Mouse (Mus musculus): ENCODE measurements around the gene Trim72. TPM values are rescaled to one million over a fixed set of nuclear protein-coding genes. Genes with fewer than 3 reads are reported as not detected.

Trim72 gene
- polyA plus RNA-seq, 1 experiment from 2014 or later: 0.86 TPM

DNA sequence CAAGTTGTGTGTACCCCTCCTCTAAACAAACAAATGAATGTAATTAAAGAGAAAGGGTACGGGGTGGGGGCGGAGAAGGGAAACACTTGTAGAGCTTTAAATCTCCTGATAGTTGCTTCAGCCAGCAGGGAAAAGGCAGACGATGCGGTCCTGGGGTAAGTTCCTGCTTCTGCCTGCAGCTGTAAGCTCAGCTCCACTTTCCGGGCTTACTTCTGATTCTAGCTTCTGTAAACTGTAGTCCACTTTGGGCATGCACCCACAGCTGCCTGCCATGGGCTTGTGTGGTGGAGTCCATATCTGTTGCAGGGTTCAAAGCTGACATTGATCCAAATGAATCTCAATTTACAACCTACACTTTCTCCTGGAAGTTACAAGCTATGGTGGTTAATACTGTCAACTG lies 49.3 kb downstream of the Trim72 start:
- no peak overlapping the region for H3K4me3 ChIP-seq
- no peaks in the 10 kb centered on the region for H3K4me1 ChIP-seq (replicated peaks)
- no peak overlapping the region for H3K9ac ChIP-seq
- H3K27ac ChIP-seq (ENCODE audit: poor library complexity, severe bottlenecking): no peak overlapping the region
- ATAC-seq (ENCODE audit: insufficient number of reproducible peaks, low FRiP score): no peak
- H3K36me3 ChIP-seq: no peaks in the 10 kb centered on the region
- 76% methylated on average over 5 of the region's 5 CpGs for WGBS
- H3K27me3 ChIP-seq (replicated peaks): no peaks in the 10 kb centered on the region
- no peaks in the 10 kb centered on the region for H3K9me3 ChIP-seq (replicated peaks)
- no peak overlapping the region for H3K4me2 ChIP-seq

DNA sequence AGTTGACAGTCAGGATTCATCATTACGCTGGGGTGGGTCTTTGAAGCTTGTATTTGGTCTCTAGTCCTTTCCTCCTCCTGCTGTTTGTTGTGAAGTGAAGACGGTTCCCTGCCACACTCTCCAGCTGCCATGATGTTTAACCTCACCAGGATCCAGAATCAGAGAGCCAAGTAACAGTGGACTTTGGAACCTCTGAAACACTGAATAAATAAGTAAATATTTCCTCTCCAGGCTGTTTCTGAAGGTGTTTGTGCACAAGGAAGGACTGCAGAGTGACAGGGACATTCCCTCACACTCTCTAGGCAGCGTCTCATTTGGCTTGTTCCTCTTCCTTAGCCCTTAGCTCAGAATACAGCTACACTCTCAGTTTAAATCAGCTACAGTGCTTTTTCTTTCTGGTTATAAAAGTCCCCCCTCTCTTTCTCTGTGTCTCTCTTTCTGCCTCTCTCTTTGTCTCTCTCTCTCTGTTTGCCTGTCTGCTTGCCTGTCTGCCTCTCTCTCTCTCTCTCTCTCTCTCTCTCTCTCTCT lies 53.2 kb downstream of the Trim72 start:
- H3K36me3 ChIP-seq: no peaks in the 10 kb centered on the region
- no peaks in the 10 kb centered on the region for H3K9me3 ChIP-seq (replicated peaks)
- no peak overlapping the region for H3K9ac ChIP-seq
- H3K27me3 ChIP-seq (replicated peaks): no peaks in the 10 kb centered on the region
- 71% methylated on average over 3 of the region's 3 CpGs for WGBS
- H3K4me3 ChIP-seq: no peak overlapping the region
- no peak overlapping the region for H3K27ac ChIP-seq (ENCODE audit: poor library complexity, severe bottlenecking)
- ATAC-seq (ENCODE audit: insufficient number of reproducible peaks, low FRiP score): no peak
- H3K4me1 ChIP-seq (replicated peaks): no peaks in the 10 kb centered on the region
- no peak overlapping the region for H3K4me2 ChIP-seq

DNA sequence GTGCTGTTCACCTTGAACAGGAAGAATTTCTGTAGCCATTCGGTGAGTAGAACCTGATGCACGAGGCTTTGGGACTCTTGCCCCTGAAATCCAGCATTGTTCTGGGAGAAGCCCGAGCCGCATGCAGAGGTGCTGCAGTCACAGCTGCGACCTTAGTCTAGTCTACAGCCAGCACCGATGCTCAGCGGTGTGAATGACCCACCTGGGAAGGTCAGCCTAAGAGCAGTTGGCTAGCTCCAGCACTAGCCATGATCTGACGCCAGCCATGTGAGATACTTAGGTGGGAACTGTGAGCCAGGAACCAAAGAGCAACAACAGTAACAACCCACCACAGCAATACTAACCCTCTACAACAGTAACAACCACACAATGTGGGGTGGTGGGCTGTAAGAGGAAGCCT lies 54.1 kb downstream of the Trim72 start:
- H3K4me2 ChIP-seq: no peak overlapping the region
- no peaks in the 10 kb centered on the region for H3K9me3 ChIP-seq (replicated peaks)
- no peaks in the 10 kb centered on the region for H3K4me1 ChIP-seq (replicated peaks)
- H3K27ac ChIP-seq (ENCODE audit: poor library complexity, severe bottlenecking): no peak overlapping the region
- H3K9ac ChIP-seq: no peak overlapping the region
- ATAC-seq (ENCODE audit: insufficient number of reproducible peaks, low FRiP score): no peak
- H3K36me3 ChIP-seq: no peaks in the 10 kb centered on the region
- H3K27me3 ChIP-seq (replicated peaks): no peaks in the 10 kb centered on the region
- H3K4me3 ChIP-seq: no peak overlapping the region
- WGBS: 71% methylated on average over 8 of the region's 8 CpGs

DNA sequence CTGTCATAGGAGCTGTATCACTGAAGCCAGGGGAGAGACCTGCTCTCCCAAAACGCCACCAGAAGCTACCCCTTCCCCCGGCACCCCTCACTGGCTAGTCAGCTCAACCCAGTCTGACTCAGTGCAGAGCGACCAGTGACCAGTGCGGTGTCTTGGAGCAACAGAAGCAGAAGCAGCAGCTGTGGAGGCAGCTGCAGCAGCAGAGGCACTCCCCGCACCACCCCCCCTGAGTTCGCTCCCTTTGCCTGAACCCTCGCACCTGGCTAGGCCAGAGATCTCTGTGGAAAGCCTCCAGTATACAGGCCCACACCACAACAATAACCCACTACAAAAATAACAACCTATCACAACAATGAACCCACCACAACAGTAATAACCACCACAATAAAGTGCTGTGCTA lies 54.8 kb downstream of the Trim72 start:
- Histone ChIP-seq H3K4me2 (no peak overlapping the region), H3K27ac (ENCODE audit: poor library complexity, severe bottlenecking) (no peak overlapping the region), H3K9me3 (replicated peaks) (no peaks in the 10 kb centered on the region), H3K4me3 (no peak overlapping the region), H3K27me3 (replicated peaks) (no peaks in the 10 kb centered on the region), H3K9ac (no peak overlapping the region), H3K36me3 (no peaks in the 10 kb centered on the region), H3K4me1 (replicated peaks) (no peaks in the 10 kb centered on the region)
- ATAC-seq (ENCODE audit: insufficient number of reproducible peaks, low FRiP score): no peak
- WGBS: 66% methylated on average over 7 of the region's 7 CpGs

DNA sequence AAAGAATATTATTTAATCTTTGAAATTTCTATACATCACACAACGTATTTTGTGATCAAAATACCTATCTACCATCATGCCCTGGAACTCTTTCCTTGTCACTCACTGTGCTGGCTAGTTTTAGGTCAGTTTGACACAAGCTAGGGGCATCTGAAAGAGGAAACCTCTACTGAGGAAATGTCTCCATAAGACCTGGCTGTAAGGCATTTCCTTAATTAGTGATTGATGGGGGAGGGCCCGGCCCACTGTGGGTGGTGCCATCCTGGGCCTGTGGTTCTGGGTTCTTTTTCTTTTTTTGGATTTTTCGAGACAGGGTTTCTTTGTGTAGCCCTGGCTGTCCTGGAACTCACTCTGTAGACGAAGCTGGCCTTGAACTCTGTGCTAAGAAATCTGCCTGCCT lies 55.3 kb downstream of the Trim72 start:
- H3K4me2 ChIP-seq: no peak overlapping the region

More for the DNA sequence above, 55.3 kb downstream of the Trim72 start:
- no peaks in the 10 kb centered on the region for H3K9me3 ChIP-seq (replicated peaks)
- no peaks in the 10 kb centered on the region for H3K36me3 ChIP-seq
- no peak overlapping the region for H3K27ac ChIP-seq (ENCODE audit: poor library complexity, severe bottlenecking)
- 84% methylated on average over 4 of the region's 4 CpGs for WGBS
- H3K27me3 ChIP-seq (replicated peaks): no peaks in the 10 kb centered on the region
- ATAC-seq (ENCODE audit: insufficient number of reproducible peaks, low FRiP score): no peak
- no peak overlapping the region for H3K4me3 ChIP-seq
- no peak overlapping the region for H3K9ac ChIP-seq
- no peaks in the 10 kb centered on the region for H3K4me1 ChIP-seq (replicated peaks)

Other genes with a start within 250 kb of the Trim72 start
- gene Orai3, start 234.1 kb upstream of the Trim72 start, polyA plus RNA-seq (2016; fragmentation: Nextera tagmentation; extraction: Ambion mirVana): 13.3 and 14.6 TPM in 2 replicates
- 12.1 and 14.6 TPM in 2 replicates for gene Setd1a, start 227.3 kb upstream of the Trim72 start, polyA plus RNA-seq (2016; fragmentation: Nextera tagmentation; extraction: Ambion mirVana)
- gene Gm49388, start 218.3 kb upstream of the Trim72 start, polyA plus RNA-seq (2016; fragmentation: Nextera tagmentation; extraction: Ambion mirVana): not detected in 2 replicates
- 19.0 and 21.1 TPM in 2 replicates for gene Hsd3b7, start 203.3 kb upstream of the Trim72 start, polyA plus RNA-seq (2016; fragmentation: Nextera tagmentation; extraction: Ambion mirVana)
- 44.7 and 47.4 TPM in 2 replicates for gene Stx4a, start 179.7 kb upstream of the Trim72 start, polyA plus RNA-seq (2016; fragmentation: Nextera tagmentation; extraction: Ambion mirVana)
- gene Stx1b, start 179.4 kb upstream of the Trim72 start, polyA plus RNA-seq (2016; fragmentation: Nextera tagmentation; extraction: Ambion mirVana): 1.5 and 2.2 TPM in 2 replicates
- 11.5 and 12.9 TPM in 2 replicates for gene Zfp646, start 127.7 kb upstream of the Trim72 start, polyA plus RNA-seq (2016; fragmentation: Nextera tagmentation; extraction: Ambion mirVana)
- gene Zfp668, start 127.1 kb upstream of the Trim72 start, polyA plus RNA-seq (2016; fragmentation: Nextera tagmentation; extraction: Ambion mirVana): 11.4 and 13.0 TPM in 2 replicates
- gene Prss53, start 113.0 kb upstream of the Trim72 start, polyA plus RNA-seq (2016; fragmentation: Nextera tagmentation; extraction: Ambion mirVana): 1.5 and 1.7 TPM in 2 replicates
- gene Gm21974, start 108.5 kb upstream of the Trim72 start, polyA plus RNA-seq (2016; fragmentation: Nextera tagmentation; extraction: Ambion mirVana): not detected in 2 replicates
- gene Vkorc1, start 108.3 kb upstream of the Trim72 start, polyA plus RNA-seq (2016; fragmentation: Nextera tagmentation; extraction: Ambion mirVana): 86.6 and 106 TPM in 2 replicates
- gene Bckdk, start 99.9 kb upstream of the Trim72 start, polyA plus RNA-seq (2016; fragmentation: Nextera tagmentation; extraction: Ambion mirVana): 129 and 142 TPM in 2 replicates
- 27.5 and 29.0 TPM in 2 replicates for gene Kat8, start 91.4 kb upstream of the Trim72 start, polyA plus RNA-seq (2016; fragmentation: Nextera tagmentation; extraction: Ambion mirVana)
- 0.59 and 0.96 TPM in 2 replicates for gene Prss8, start 73.8 kb upstream of the Trim72 start, polyA plus RNA-seq (2016; fragmentation: Nextera tagmentation; extraction: Ambion mirVana)
- gene Prss36, start 57.2 kb upstream of the Trim72 start, polyA plus RNA-seq (2016; fragmentation: Nextera tagmentation; extraction: Ambion mirVana): 8.3 and 10.0 TPM in 2 replicates
- 331 and 335 TPM in 2 replicates for gene Fus, start 36.5 kb upstream of the Trim72 start, polyA plus RNA-seq (2016; fragmentation: Nextera tagmentation; extraction: Ambion mirVana)
- gene Pycard, start 10.1 kb upstream of the Trim72 start, polyA plus RNA-seq (2016; fragmentation: Nextera tagmentation; extraction: Ambion mirVana): 28.3 and 31.1 TPM in 2 replicates
- 0.39 and 0.55 TPM in 2 replicates for gene Itgam, start 58.7 kb downstream of the Trim72 start, polyA plus RNA-seq (2016; fragmentation: Nextera tagmentation; extraction: Ambion mirVana)
- not detected in 2 replicates for gene Gm49368, start 58.7 kb downstream of the Trim72 start, polyA plus RNA-seq (2016; fragmentation: Nextera tagmentation; extraction: Ambion mirVana)
- 0.04 and 0.19 TPM in 2 replicates for gene Itgax, start 125.6 kb downstream of the Trim72 start, polyA plus RNA-seq (2016; fragmentation: Nextera tagmentation; extraction: Ambion mirVana)
- 0.71 TPM in 1 of 2 replicates, not detected in the other for gene Itgad, start 150.4 kb downstream of the Trim72 start, polyA plus RNA-seq (2016; fragmentation: Nextera tagmentation; extraction: Ambion mirVana)
- 632 and 633 TPM in 2 replicates for gene Cox6a2, start 202.4 kb downstream of the Trim72 start, polyA plus RNA-seq (2016; fragmentation: Nextera tagmentation; extraction: Ambion mirVana)
- gene Armc5, start 233.4 kb downstream of the Trim72 start, polyA plus RNA-seq (2016; fragmentation: Nextera tagmentation; extraction: Ambion mirVana): 15.3 and 15.7 TPM in 2 replicates
- 7.1 and 7.5 TPM in 2 replicates for gene 9130023H24Rik, start 234.1 kb downstream of the Trim72 start, polyA plus RNA-seq (2016; fragmentation: Nextera tagmentation; extraction: Ambion mirVana)
- 198 and 202 TPM in 2 replicates for gene Tgfb1i1, start 242.9 kb downstream of the Trim72 start, polyA plus RNA-seq (2016; fragmentation: Nextera tagmentation; extraction: Ambion mirVana)

All from heart, embryonic 12.5 days (tissue).